In genomic region chr6:115584176-115584575, GRCm38 (mm10) we compare ENCODE assay signal across 1 mouse cellular context.
TF ChIP-seq lines count a peak whose summit lies in the region.

No protein-coding gene starts in this region.

TF ChIP-seq in MEL, 35 proteins besides CTCF, POLR2A, EP300 and RAD21:
- TF ChIP-seq NELFE (IDR thresholded peaks at IDR 0.05; ENCODE audit: low read depth, low read length) (no peak), MEF2A (IDR thresholded peaks at IDR 0.05; ENCODE audit: extremely low read depth, insufficient replicate concordance, low read depth, low read length, poor library complexity, severe bottlenecking) (no peak), MYC (IDR thresholded peaks at IDR 0.05; ENCODE audit: low read depth, low read length) (peak; percentile 89; the same call in 1 of the 2 replicates), SIN3A (IDR thresholded peaks at IDR 0.05; ENCODE audit: low read length) (no peak), SMC3 (IDR thresholded peaks at IDR 0.05; ENCODE audit: low read depth, low read length) (peak; percentile 61), GATA1 (IDR thresholded peaks at IDR 0.05; ENCODE audit: low read depth, low read length) (no peak)
